Mouse (Mus musculus) liver, embryonic 15.5 days (tissue): ENCODE results near the gene Zfp212. TPM values are rescaled to one million over a fixed set of nuclear protein-coding genes. Genes with fewer than 3 reads are reported as not detected.

ENCODE experiments used
- ATAC-seq: fragments of 200-750 bp; cut with Nextera tagmentation; 2 replicates; pipeline ENCODE4 v1.8.0; 2017; ENCODE audit warnings: moderate number of reproducible peaks, mild to moderate bottlenecking, moderate library complexity; ENCODE audit not compliant: insufficient read depth
- H3K27ac ChIP-seq: fragments of 300-500 bp; sonication (generic); replicated peaks from 2 replicates; pipeline ENCODE4 v1.5.1; 2015; ENCODE audit warnings: mild to moderate bottlenecking, inconsistent platforms
- H3K27me3 ChIP-seq: fragments of 300-500 bp; sonication (generic); 2 replicates; pipeline ENCODE4 v1.6.1; 2015; ENCODE audit warnings: mild to moderate bottlenecking, inconsistent platforms
- H3K36me3 ChIP-seq: fragments of 300-500 bp; sonication (generic); replicated peaks from 2 replicates; pipeline ENCODE4 v1.6.1; 2015; ENCODE audit warnings: moderate library complexity, mild to moderate bottlenecking, inconsistent platforms
- H3K4me1 ChIP-seq: fragments of 300-500 bp; sonication (generic); replicated peaks from 2 replicates; pipeline ENCODE4 v1.6.1; 2015; ENCODE audit warnings: inconsistent platforms
- H3K4me2 ChIP-seq: fragments of 300-500 bp; sonication (generic); 2 replicates; pipeline ENCODE4 v1.6.1; 2015; ENCODE audit warnings: moderate library complexity, mild to moderate bottlenecking, inconsistent platforms
- H3K4me3 ChIP-seq: fragments of 300-500 bp; sonication (generic); replicated peaks from 2 replicates; pipeline ENCODE4 v1.5.1; 2015; ENCODE audit warnings: mild to moderate bottlenecking, inconsistent platforms
- H3K9ac ChIP-seq: fragments of 300-500 bp; sonication (generic); 2 replicates; pipeline ENCODE4 v1.6.1; 2015; ENCODE audit warnings: moderate library complexity, mild to moderate bottlenecking, inconsistent platforms
- H3K9me3 ChIP-seq: fragments of 300-500 bp; sonication (generic); replicated peaks from 2 replicates; pipeline ENCODE4 v1.6.1; 2016; ENCODE audit warnings: inconsistent platforms
- WGBS: fragments of 180-500 bp; shearing (Covaris S2); methylation state at CpG from one replicate; pipeline ENCODE4 v1.1.7; 2015; ENCODE audit warnings: mixed read lengths; ENCODE audit not compliant: insufficient replicate concordance; 5-methylcytosine and 5-hydroxymethylcytosine counted together
- polyA plus RNA-seq: library from polyadenylated mRNA; unstranded; fragments of >200 nt; fragmentation: Nextera tagmentation; extraction: Ambion mirVana; gene quantifications from 2 replicates; pipeline ENCODE4 v1.2.1, GENCODE M21; 2015

Zfp212 gene
- polyA plus RNA-seq, result 5.3 and 6.0 TPM in 2 replicates

DNA sequence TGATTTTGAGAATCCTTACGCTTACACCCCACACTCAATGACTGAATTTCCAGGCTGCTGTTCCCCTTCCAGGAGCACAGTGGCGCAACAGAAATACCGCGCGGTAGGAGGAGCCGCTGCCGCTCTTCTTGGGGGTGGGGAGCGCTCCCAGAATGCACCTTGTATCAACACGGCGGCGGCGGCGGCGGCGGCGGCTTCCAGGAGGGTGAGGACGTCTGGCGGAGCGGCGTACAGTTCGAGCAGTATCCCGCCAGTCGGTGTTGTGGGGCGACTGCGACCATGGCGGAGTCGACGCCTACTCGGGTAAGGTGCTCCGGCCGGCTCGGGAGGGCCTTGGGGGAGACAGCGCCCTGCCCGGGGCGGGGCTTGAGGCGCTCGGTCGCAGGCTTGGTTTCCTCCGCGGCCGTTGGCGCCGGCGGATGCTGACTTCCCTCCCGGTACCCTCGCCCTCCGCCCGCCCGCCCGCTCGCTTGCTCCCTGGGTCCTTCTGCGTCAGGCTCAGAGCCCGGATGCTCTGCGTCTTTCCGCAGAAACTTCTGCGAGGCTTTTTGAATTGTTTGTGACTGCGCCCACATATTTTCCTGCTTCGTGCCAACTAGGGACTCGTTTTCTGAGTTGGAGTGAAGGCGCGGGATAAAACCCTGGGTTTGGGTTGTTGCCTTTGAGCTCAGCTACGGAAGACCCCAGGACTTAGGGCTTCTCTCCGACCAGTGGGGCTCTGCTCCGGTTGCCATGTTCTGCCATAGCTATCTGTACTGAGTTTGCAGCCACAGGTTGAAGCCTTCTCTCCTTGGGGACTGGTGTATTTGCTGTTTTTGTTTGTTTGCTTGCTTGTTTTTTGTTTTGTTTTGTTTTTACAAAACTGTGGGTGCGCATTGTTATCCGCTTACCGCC, at the start of gene Zfp212:
TSS of gene Zfp212 (plus strand) at position 30 of the 894 bp plus-strand sequence.
- no peaks in the 10 kb centered on the region for H3K9me3 ChIP-seq
- ATAC-seq, result peak; percentile 92
- WGBS, result under 1% methylated on average over 67 of the region's 67 CpGs
- H3K4me3 ChIP-seq, result peak within 1 kb of the TSS; percentile 85
- peaks cover 56% of the 10 kb centered on the region for H3K4me1 ChIP-seq
- H3K4me2 ChIP-seq, result peak within 1 kb of the TSS; percentile 66
- H3K27ac ChIP-seq, result peak within 1 kb of the TSS; percentile 99
- peak within 1 kb of the TSS; percentile 89 for H3K9ac ChIP-seq
- H3K36me3 ChIP-seq, result no peaks in the 10 kb centered on the region; the same call in 1 of the 2 replicates
- no peaks in the 10 kb centered on the region for H3K27me3 ChIP-seq

GRCm38 (mm10) chr6:47872266-47872665, 48.0 kb upstream of the Zfp212 start:
- Histone ChIP-seq H3K4me1 (peaks cover 3% of the 10 kb centered on the region; the same call in 1 of the 2 replicates), H3K9me3 (no peaks in the 10 kb centered on the region), H3K27ac (no peak overlapping the region), H3K9ac (no peak overlapping the region), H3K36me3 (peaks cover 2% of the 10 kb centered on the region; the same call in 1 of the 2 replicates), H3K27me3 (no peaks in the 10 kb centered on the region), H3K4me3 (no peak overlapping the region), H3K4me2 (no peak overlapping the region)
- no peak for ATAC-seq
- 71% methylated on average over 5 of the region's 5 CpGs for WGBS

DNA sequence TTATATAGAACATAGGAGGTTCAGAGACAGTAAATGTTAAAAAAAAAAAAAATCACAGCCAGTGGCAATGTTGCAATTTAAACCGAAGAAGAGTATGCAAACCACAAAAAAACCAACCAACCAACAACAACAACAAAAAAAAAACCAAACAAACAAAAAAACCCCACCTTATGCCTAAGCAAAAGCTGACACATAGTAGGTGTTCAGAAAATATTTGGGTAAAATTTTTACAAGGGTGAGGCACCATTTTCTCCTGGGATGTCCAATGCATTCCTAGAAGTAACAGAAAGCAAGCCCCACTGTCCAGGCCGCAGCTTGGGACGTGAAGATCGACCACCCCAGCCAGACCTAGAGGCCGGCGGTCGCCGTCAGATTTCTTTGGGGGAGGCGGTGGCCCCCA, 43.2 kb upstream of the Zfp212 start, which contains the start of gene Zfp282:
TSS of gene Zfp282 (plus strand) at position 147 of the 400 bp plus-strand sequence.
- Histone ChIP-seq H3K9ac (peak within 1 kb of the TSS; percentile 89), H3K9me3 (no peaks in the 10 kb centered on the region), H3K4me3 (peak within 1 kb of the TSS; percentile 75), H3K4me1 (peaks cover 27% of the 10 kb centered on the region), H3K27ac (peak within 1 kb of the TSS; percentile 94), H3K27me3 (no peaks in the 10 kb centered on the region), H3K36me3 (peaks cover 21% of the 10 kb centered on the region), H3K4me2 (peak within 1 kb of the TSS; percentile 93)
- WGBS, result 3% methylated on average over 9 of the region's 9 CpGs
- ATAC-seq, result no peak

DNA sequence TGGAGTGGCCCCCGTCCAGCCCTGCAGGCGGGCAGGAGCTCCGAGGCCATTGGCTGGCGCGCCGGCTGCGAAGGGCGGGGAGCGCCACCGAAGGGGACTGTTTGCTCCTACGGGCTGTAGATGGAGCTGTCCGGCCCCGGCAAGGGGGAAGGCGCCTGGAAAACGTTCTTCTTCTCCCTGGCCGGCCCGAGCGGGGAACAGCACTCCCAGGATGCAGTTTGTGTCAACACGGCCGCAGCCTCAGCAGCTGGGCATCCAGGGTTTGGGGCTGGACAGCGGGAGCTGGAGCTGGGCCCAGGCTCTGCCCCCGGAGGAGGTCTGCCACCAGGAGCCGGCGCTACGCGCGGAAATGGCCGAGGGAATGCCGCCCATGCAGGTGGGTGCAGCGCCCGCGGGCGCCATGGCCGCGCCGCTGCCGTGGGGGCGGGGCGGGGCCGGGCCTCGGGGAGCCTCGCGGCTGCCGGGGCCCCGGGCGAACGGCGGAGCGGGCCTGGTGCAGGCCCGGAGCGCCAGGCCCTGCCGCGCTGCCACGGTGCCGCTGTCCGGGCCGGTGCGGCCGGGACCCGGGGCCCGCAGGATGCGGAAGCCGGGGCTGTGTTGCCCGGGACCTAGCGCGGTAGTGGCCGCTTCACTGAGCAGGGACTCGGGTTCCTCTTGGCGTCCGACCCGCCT, 42.7 kb upstream of the Zfp212 start:
- peak overlapping the region; percentile 93 for H3K4me2 ChIP-seq
- H3K9me3 ChIP-seq, result no peaks in the 10 kb centered on the region
- WGBS, result under 1% methylated on average over 71 of the region's 71 CpGs
- peaks cover 25% of the 10 kb centered on the region for H3K36me3 ChIP-seq
- H3K4me3 ChIP-seq, result peak overlapping the region; percentile 75
- ATAC-seq, result peak; percentile 93
- peaks cover 27% of the 10 kb centered on the region for H3K4me1 ChIP-seq
- H3K27ac ChIP-seq, result peak overlapping the region; percentile 94
- no peaks in the 10 kb centered on the region for H3K27me3 ChIP-seq
- H3K9ac ChIP-seq, result peak overlapping the region; percentile 89

GRCm38 (mm10) chr6:47878133-47878514, 42.2 kb upstream of the Zfp212 start:
- Histone ChIP-seq H3K4me3 (peak overlapping the region; percentile 75), H3K27ac (peak overlapping the region; percentile 94), H3K9me3 (no peaks in the 10 kb centered on the region), H3K4me2 (peak overlapping the region; percentile 93), H3K4me1 (peaks cover 27% of the 10 kb centered on the region), H3K36me3 (peaks cover 30% of the 10 kb centered on the region), H3K9ac (peak overlapping the region; percentile 89), H3K27me3 (no peaks in the 10 kb centered on the region)
- WGBS, result under 1% methylated on average over 11 of the region's 11 CpGs
- no peak; the same call in 1 of the 2 replicates for ATAC-seq

GRCm38 (mm10) chr6:47878593-47878992, 41.7 kb upstream of the Zfp212 start:
- H3K4me2 ChIP-seq, result peak overlapping the region; percentile 93
- H3K4me1 ChIP-seq, result peaks cover 27% of the 10 kb centered on the region
- peaks cover 35% of the 10 kb centered on the region for H3K36me3 ChIP-seq
- WGBS, result 48% methylated on average over 3 of the region's 3 CpGs
- 0 out of 2 replicates have a peak overlapping the region, but pooled peaks have one; percentile 94 for H3K27ac ChIP-seq
- no peak for ATAC-seq
- no peaks in the 10 kb centered on the region for H3K9me3 ChIP-seq
- peak overlapping the region; percentile 75 for H3K4me3 ChIP-seq
- no peaks in the 10 kb centered on the region for H3K27me3 ChIP-seq
- peak overlapping the region; percentile 89 for H3K9ac ChIP-seq

- peak overlapping the region; percentile 93 for H3K4me2 ChIP-seq
These were observed 41.1 kb upstream of the Zfp212 start for GRCm38 (mm10) chr6:47879049-47879716.

GRCm38 (mm10) chr6:47880166-47880565, 40.1 kb upstream of the Zfp212 start:
- Histone ChIP-seq H3K4me2 (no peak overlapping the region), H3K4me1 (peaks cover 27% of the 10 kb centered on the region), H3K36me3 (peaks cover 48% of the 10 kb centered on the region), H3K9ac (no peak overlapping the region), H3K4me3 (no peak overlapping the region), H3K9me3 (no peaks in the 10 kb centered on the region), H3K27ac (no peak overlapping the region), H3K27me3 (no peaks in the 10 kb centered on the region)
- WGBS, result 77% methylated on average over 10 of the region's 10 CpGs
- no peak for ATAC-seq

More at GRCm38 (mm10) chr6:47879049-47879716, 41.1 kb upstream of the Zfp212 start:
- Histone ChIP-seq H3K9me3 (no peaks in the 10 kb centered on the region), H3K27me3 (no peaks in the 10 kb centered on the region), H3K4me1 (peaks cover 27% of the 10 kb centered on the region), H3K9ac (peak overlapping the region; percentile 89), H3K4me3 (peak overlapping the region; percentile 75), H3K27ac (no peak overlapping the region), H3K36me3 (peaks cover 40% of the 10 kb centered on the region)
- ATAC-seq, result no peak
- WGBS, result 49% methylated on average over 4 of the region's 4 CpGs

DNA sequence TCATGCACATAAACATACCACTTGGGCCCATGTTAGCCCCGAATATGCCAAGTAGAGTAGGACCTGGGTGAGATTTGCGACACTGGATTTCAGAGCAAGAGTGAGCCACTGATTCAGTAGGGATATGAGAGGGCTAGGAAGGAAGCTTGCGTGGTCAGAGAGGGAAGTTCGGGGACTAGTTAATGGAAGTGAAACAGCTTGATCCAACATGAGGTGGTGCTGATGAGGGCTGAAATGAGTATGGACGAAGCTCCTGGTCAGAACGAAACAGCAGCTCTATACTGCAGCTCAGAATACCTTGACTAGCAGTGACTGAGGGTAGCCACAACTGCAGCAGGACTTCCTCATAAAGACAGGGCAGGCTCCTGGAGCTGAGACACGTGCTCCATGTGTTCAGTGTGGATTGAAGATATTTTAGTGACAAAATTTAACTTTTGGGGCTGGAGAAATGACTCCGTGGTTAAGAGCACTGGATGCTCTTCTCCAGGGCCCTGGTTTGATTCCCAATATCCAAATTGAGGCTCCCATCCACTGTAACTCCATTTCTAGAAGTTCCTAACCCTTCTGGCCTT, 31.4 kb upstream of the Zfp212 start:
- WGBS, result 66% methylated on average over 8 of the region's 8 CpGs
- ATAC-seq, result no peak
- Histone ChIP-seq H3K27me3 (no peaks in the 10 kb centered on the region), H3K9me3 (no peaks in the 10 kb centered on the region), H3K4me3 (no peak overlapping the region), H3K9ac (no peak overlapping the region), H3K36me3 (peaks cover 60% of the 10 kb centered on the region), H3K4me1 (no peaks in the 10 kb centered on the region), H3K27ac (no peak overlapping the region), H3K4me2 (no peak overlapping the region)

DNA sequence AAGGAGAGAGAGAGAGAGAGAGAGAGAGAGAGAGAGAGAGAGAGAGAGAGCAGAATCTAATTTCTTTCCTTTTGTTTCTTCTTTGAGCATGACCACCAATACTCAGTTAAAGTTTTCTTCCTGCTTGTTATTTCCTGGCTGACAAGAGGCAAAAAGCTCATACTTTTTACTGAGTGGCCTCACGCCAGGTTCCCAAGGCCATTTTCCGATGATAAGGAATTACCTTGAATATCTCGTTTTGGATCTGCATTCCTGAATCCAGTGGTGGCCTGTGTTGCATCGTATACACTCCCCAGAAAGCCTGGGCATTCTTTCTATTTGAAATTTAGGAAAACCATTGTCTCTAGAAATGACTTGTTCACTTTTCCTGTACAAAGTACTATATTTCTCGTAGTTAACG, 20.9 kb upstream of the Zfp212 start:
- WGBS, result 77% methylated on average over 6 of the region's 6 CpGs
- Histone ChIP-seq H3K36me3 (peaks cover 58% of the 10 kb centered on the region), H3K4me2 (no peak overlapping the region), H3K4me1 (no peaks in the 10 kb centered on the region), H3K27ac (no peak overlapping the region), H3K9ac (no peak overlapping the region), H3K4me3 (no peak overlapping the region), H3K27me3 (no peaks in the 10 kb centered on the region), H3K9me3 (peaks cover under 1% of the 10 kb centered on the region; the same call in 1 of the 2 replicates)
- no peak for ATAC-seq
